Mouse (Mus musculus): ENCODE results near the gene Limk1. TPM values are rescaled to one million over a fixed set of nuclear protein-coding genes. Genes with fewer than 3 reads are reported as not detected.
"Not testable (repeated sequence)": the region's sequence is repeated elsewhere in the genome, so short reads cannot be mapped to it uniquely, and the experiment has no call there.

Gene Limk1
- total RNA-seq, 2 experiments from 2014 or later = 0.19 to 2.1 TPM

- ATAC-seq (replicated peaks; ENCODE audit: low FRiP score, poor library complexity, severe bottlenecking) = no peak
Observed at GRCm38 (mm10) chr5:134678827-134679546, 9.4 kb downstream of the Limk1 start.

GRCm38 (mm10) chr5:134678031-134678430 is 10.4 kb downstream of the Limk1 start:
- no peak for ATAC-seq (replicated peaks; ENCODE audit: low FRiP score, poor library complexity, severe bottlenecking)

GRCm38 (mm10) chr5:134677491-134677890 is 10.9 kb downstream of the Limk1 start:
- no peak for ATAC-seq (replicated peaks; ENCODE audit: low FRiP score, poor library complexity, severe bottlenecking)

GRCm38 (mm10) chr5:134675956-134676759 is 12.2 kb downstream of the Limk1 start:
- ATAC-seq (replicated peaks; ENCODE audit: low FRiP score, poor library complexity, severe bottlenecking) = no peak

- ATAC-seq (replicated peaks; ENCODE audit: low FRiP score, poor library complexity, severe bottlenecking) = no peak
Observed at GRCm38 (mm10) chr5:134674977-134675376, 13.4 kb downstream of the Limk1 start.

GRCm38 (mm10) chr5:134672611-134673010 is 15.8 kb downstream of the Limk1 start:
- ATAC-seq (replicated peaks; ENCODE audit: low FRiP score, poor library complexity, severe bottlenecking) = no peak

- no peak for ATAC-seq (replicated peaks; ENCODE audit: low FRiP score, poor library complexity, severe bottlenecking)
Observed at GRCm38 (mm10) chr5:134672198-134672516, 16.2 kb downstream of the Limk1 start.

- no peak for ATAC-seq (replicated peaks; ENCODE audit: low FRiP score, poor library complexity, severe bottlenecking)
Observed at GRCm38 (mm10) chr5:134671335-134672197, 16.8 kb downstream of the Limk1 start.

- no peak for ATAC-seq (replicated peaks; ENCODE audit: low FRiP score, poor library complexity, severe bottlenecking)
Observed at GRCm38 (mm10) chr5:134669001-134669708, 19.2 kb downstream of the Limk1 start.

GRCm38 (mm10) chr5:134668495-134668894 is 19.9 kb downstream of the Limk1 start:
- ATAC-seq (replicated peaks; ENCODE audit: low FRiP score, poor library complexity, severe bottlenecking) = no peak

- ATAC-seq (replicated peaks; ENCODE audit: low FRiP score, poor library complexity, severe bottlenecking) = no peak
Observed at GRCm38 (mm10) chr5:134656708-134657107, 31.7 kb downstream of the Limk1 start.

GRCm38 (mm10) chr5:134652015-134652414 is 36.4 kb downstream of the Limk1 start:
- ATAC-seq (replicated peaks; ENCODE audit: low FRiP score, poor library complexity, severe bottlenecking) = no peak

GRCm38 (mm10) chr5:134650926-134651325 is 37.5 kb downstream of the Limk1 start:
- peak; percentile 81 for ATAC-seq (replicated peaks; ENCODE audit: low FRiP score, poor library complexity, severe bottlenecking)

GRCm38 (mm10) chr5:134648976-134649375 is 39.4 kb downstream of the Limk1 start:
- not testable (repeated sequence) for ATAC-seq (replicated peaks; ENCODE audit: low FRiP score, poor library complexity, severe bottlenecking)

GRCm38 (mm10) chr5:134647394-134647793 is 41.0 kb downstream of the Limk1 start:
- no peak for ATAC-seq (replicated peaks; ENCODE audit: low FRiP score, poor library complexity, severe bottlenecking)

GRCm38 (mm10) chr5:134646461-134646860 is 41.9 kb downstream of the Limk1 start:
- ATAC-seq (replicated peaks; ENCODE audit: low FRiP score, poor library complexity, severe bottlenecking) = no peak

GRCm38 (mm10) chr5:134644643-134645118 is 43.7 kb downstream of the Limk1 start:
- no peak for ATAC-seq (replicated peaks; ENCODE audit: low FRiP score, poor library complexity, severe bottlenecking)

GRCm38 (mm10) chr5:134644121-134644520 is 44.3 kb downstream of the Limk1 start:
- ATAC-seq (replicated peaks; ENCODE audit: low FRiP score, poor library complexity, severe bottlenecking) = no peak

- no peak for ATAC-seq (replicated peaks; ENCODE audit: low FRiP score, poor library complexity, severe bottlenecking)
Observed at GRCm38 (mm10) chr5:134640371-134640770, 48.0 kb downstream of the Limk1 start.

GRCm38 (mm10) chr5:134639269-134639682 is 49.1 kb downstream of the Limk1 start, which contains the start of gene Eif4h:
Gene Eif4h (minus strand): TSS chr5:134639490.
- peak; percentile 93 for ATAC-seq (replicated peaks; ENCODE audit: low FRiP score, poor library complexity, severe bottlenecking)
